Mouse (Mus musculus) C2C12 (cell line): ENCODE results near the gene Rnf38. TPM values are rescaled to one million over a fixed set of nuclear protein-coding genes. Genes with fewer than 3 reads are reported as not detected.

Source experiments
- H3K27me3 ChIP-seq: one replicate; pipeline ENCODE4 v1.6.1; 2011; ENCODE audit not compliant: control insufficient read depth, insufficient read depth, insufficient read length
- H3K36me3 ChIP-seq: one replicate; pipeline ENCODE4 v1.6.1; 2011; ENCODE audit not compliant: control insufficient read depth, insufficient read depth
- H3K4me3 ChIP-seq: one replicate; pipeline ENCODE4 v1.5.1; 2011; ENCODE audit warnings: mild to moderate bottlenecking, control low read depth; ENCODE audit not compliant: poor library complexity, insufficient read depth, severe bottlenecking
- H3K79me2 ChIP-seq: one replicate; pipeline ENCODE4 v1.6.1; 2011; ENCODE audit not compliant: control insufficient read depth, insufficient read depth
- H3K79me3 ChIP-seq: one replicate; pipeline ENCODE4 v1.6.1; 2011; ENCODE audit warnings: low read depth, control low read depth
- H3ac ChIP-seq: one replicate; pipeline ENCODE3; 2011; ENCODE audit warnings: low read depth; ENCODE audit not compliant: control insufficient read depth, insufficient read length
- CEBPB ChIP-seq: IDR thresholded peaks from one replicate; pipeline ENCODE4 v1.6.1; 2011; ENCODE audit warnings: low read depth, mild to moderate bottlenecking, control low read depth, moderate library complexity
- CTCF ChIP-seq: IDR thresholded peaks from one replicate; pipeline ENCODE4 v1.5.1; 2011; ENCODE audit not compliant: control insufficient read depth, insufficient read depth, insufficient read length
- FOSL1 ChIP-seq: IDR thresholded peaks from one replicate; pipeline ENCODE4 v1.8.0; 2011; ENCODE audit warnings: mild to moderate bottlenecking, low read length; ENCODE audit not compliant: poor library complexity, insufficient read depth, severe bottlenecking
- MAX ChIP-seq: IDR thresholded peaks from one replicate; pipeline ENCODE4 v1.6.1; 2011; ENCODE audit warnings: mild to moderate bottlenecking, control low read depth
- MYOD1 ChIP-seq: IDR thresholded peaks from one replicate; pipeline ENCODE4 v1.6.1; 2011; ENCODE audit warnings: low read depth; ENCODE audit not compliant: control insufficient read depth, insufficient read length
- MYOG ChIP-seq: IDR thresholded peaks from one replicate; pipeline ENCODE4 v1.6.1; 2011; ENCODE audit not compliant: control insufficient read depth, insufficient read length; ENCODE audit errors: extremely low read depth
- USF1 ChIP-seq: IDR thresholded peaks from one replicate; pipeline ENCODE4 v1.6.1; 2011; ENCODE audit warnings: low read depth, mild to moderate bottlenecking, control low read depth, moderate library complexity
- polyA plus RNA-seq: library from polyadenylated mRNA; unstranded; fragments of >200 nt; fragmentation: generic; extraction: Trizol; gene quantifications from one replicate; pipeline ENCODE4 v1.2.1, GENCODE M21; 2012; ENCODE audit warnings: missing spikeins

Rnf38 gene
- polyA plus RNA-seq, 1 experiment: 9.8 TPM

DNA sequence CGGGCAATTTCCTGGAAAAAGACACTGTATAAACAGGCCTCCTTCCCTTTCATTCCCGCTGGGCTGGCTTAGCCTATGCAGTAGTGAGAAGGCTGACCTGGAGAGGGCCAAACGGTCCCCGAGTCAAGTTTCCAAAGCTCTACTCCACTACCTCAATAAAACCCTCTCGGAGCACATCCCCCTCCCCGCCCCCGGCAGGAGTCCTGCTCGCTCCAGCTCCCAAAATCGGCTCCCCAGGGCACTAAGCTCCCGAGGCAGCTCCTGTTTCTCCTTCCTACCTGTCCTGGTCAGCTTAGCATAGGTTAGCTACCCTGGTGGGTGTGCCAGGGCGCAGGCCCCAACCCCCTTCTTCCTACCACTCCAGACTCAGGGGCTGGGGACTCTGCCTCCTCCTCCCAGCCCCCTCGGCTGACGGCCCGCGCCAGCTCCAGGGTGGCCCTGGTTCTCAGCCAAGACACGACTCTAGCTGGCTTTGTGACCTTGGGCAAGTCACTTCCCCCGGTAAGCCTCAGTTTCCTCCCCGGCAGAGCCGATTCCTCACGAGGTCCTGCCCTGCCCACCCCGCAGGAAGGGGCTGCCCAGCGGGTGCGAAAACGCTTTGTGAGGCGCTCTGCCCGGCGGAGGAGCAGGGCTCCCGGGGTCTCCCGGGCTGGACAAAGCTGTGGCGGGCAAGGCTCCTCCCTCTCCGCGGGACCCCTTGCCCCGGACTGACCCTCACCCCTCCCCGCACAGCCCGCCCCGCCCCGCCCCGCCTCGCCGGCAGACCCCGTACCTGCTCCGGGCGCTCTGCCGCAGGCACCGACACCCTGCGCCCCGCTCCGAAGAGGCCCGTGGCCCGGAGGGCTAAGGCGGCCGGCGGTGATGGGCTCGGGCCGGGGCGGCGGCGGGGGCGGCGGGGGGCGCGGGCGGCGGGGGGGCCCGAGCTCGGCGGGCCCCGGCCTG is 547 bp downstream of the Rnf38 start:
- Histone ChIP-seq H3ac (peak overlapping the region; percentile 75), H3K79me2 (peaks cover 5% of the 10 kb centered on the region), H3K79me3 (no peaks in the 10 kb centered on the region), H3K36me3 (no peaks in the 10 kb centered on the region), H3K27me3 (no peaks in the 10 kb centered on the region), H3K4me3 (peak overlapping the region; percentile 48)
- TF ChIP-seq FOSL1 (no peak), CTCF (no peak), USF1 (no peak), MAX (no peak), MYOD1 (no peak), MYOG (no peak), CEBPB (no peak)

DNA sequence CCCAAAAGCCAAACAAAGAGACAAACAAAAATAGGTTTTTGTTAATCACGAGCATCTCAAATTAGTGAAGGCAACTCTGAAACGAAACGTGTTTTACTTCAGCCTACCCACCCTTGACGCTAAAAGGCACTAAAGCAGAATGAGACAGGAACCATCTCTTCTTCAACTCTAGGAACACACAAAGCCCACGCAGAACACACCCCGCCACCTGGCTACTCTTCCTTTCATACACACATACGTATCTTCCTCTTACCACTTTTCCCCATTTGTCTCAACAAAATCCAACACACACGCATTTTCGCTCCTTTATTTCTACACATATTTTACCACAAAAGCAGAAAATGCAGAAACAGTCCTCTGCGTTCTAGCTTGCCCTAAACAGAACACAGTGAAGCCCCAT is 8.5 kb downstream of the Rnf38 start:
- H3K36me3 ChIP-seq: no peaks in the 10 kb centered on the region
- TF ChIP-seq CTCF (no peak), CEBPB (no peak), MYOG (no peak), MAX (no peak), MYOD1 (no peak), USF1 (no peak), FOSL1 (no peak)
- no peak overlapping the region for H3K4me3 ChIP-seq
- H3K79me3 ChIP-seq: no peaks in the 10 kb centered on the region
- no peaks in the 10 kb centered on the region for H3K79me2 ChIP-seq
- no peaks in the 10 kb centered on the region for H3K27me3 ChIP-seq
- no peak overlapping the region for H3ac ChIP-seq

DNA sequence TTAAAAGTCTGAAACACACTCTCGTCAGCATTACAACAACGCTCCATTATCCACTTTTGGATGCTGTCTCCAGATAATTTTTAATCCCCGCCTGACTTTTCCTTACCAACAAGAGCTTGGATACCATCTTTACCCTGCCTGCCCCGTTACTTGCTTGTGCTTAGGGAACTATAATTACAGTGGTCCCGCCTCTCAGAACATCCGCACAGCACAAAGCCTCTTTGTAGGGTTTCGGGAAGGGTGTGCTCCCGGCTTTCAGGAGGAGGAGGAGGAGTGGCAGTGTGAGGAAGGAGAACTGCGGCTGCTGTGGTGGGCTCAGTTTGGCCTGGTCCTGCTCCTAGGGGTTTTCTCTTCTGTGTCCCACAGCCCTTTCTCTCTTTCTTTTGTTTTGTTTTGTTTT is 9.4 kb downstream of the Rnf38 start:
- H3K27me3 ChIP-seq: no peaks in the 10 kb centered on the region
- no peak overlapping the region for H3K4me3 ChIP-seq
- TF ChIP-seq USF1 (no peak), MYOD1 (no peak), FOSL1 (no peak), CTCF (no peak), MAX (no peak), CEBPB (no peak), MYOG (no peak)

DNA sequence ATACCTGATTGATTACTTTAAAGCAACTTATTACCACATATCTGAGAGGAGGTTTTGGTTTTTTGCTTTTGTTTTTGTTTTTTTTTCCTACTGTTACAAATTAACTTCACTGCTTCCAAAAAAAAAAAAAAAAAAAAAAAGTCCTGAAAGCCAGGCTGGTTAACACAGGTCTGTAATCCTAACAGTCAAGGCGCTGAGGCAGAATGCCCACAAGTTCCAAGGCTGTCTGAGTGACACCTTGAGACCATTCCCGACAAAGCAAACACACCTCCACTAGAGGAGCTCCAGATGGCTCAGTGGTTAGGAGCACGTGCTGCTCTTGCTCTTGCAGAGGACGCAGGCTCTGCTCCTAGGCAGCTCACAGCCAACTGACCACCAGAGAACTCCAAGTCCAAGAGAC is 10.1 kb downstream of the Rnf38 start:
- H3K4me3 ChIP-seq: no peak overlapping the region
- H3K36me3 ChIP-seq: no peaks in the 10 kb centered on the region
- no peak for TF ChIP-seq CEBPB
- no peak for TF ChIP-seq FOSL1
- TF ChIP-seq USF1: no peak
- TF ChIP-seq CTCF: no peak
- no peak for TF ChIP-seq MYOG
- no peak for TF ChIP-seq MYOD1
- no peak for TF ChIP-seq MAX
- no peaks in the 10 kb centered on the region for H3K79me2 ChIP-seq
- H3K27me3 ChIP-seq: no peaks in the 10 kb centered on the region
- H3K79me3 ChIP-seq: no peaks in the 10 kb centered on the region
- no peak overlapping the region for H3ac ChIP-seq

More for the DNA sequence above, 9.4 kb downstream of the Rnf38 start:
- Histone ChIP-seq H3K79me2 (no peaks in the 10 kb centered on the region), H3ac (no peak overlapping the region), H3K79me3 (no peaks in the 10 kb centered on the region), H3K36me3 (no peaks in the 10 kb centered on the region)

DNA sequence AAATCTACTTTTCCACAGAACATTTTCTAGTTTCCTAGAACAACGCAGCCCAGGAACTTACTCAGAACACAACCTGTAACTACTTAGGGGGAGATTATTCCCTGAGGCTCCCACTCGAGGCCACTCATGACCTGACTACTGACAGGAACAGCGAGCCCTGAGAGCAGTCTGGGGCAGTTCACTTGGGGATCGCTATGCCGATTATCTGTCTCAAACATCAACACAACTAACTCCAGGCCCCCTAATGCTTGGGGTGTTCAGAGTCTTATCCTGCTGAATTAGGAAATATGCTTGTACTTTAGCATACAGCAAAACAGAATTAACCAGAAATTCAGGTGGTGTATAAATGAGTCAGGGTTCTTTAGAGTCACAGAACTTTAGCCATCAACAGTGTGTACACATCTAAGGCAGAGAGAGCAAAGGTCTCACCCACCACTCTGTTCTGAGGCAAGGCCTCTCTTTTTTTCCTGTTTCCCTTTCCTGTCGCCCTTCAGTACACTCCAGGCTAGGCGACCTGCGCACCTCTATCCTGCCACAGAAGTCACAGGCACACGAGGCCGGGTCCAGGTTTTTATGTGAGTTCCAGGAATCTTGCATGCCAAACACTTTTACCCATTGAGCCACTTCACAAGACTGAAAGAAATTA is 16.7 kb downstream of the Rnf38 start:
- TF ChIP-seq MAX (no peak), CEBPB (no peak), USF1 (no peak), CTCF (no peak), FOSL1 (no peak), MYOG (no peak), MYOD1 (no peak)
- H3K27me3 ChIP-seq: no peaks in the 10 kb centered on the region
- no peak overlapping the region for H3ac ChIP-seq
- H3K36me3 ChIP-seq: no peaks in the 10 kb centered on the region
- H3K79me2 ChIP-seq: no peaks in the 10 kb centered on the region
- H3K4me3 ChIP-seq: no peak overlapping the region
- H3K79me3 ChIP-seq: no peaks in the 10 kb centered on the region
